Mouse (Mus musculus) lung, embryonic 15.5 days (tissue): ENCODE data around the gene Ptprm. TPM values are rescaled to one million over a fixed set of nuclear protein-coding genes. Genes with fewer than 3 reads are reported as not detected.
"Not testable (repeated sequence)": the region's sequence is repeated elsewhere in the genome, so short reads cannot be mapped to it uniquely, and the experiment has no call there.

Experiments
- ATAC-seq: fragments of 200-750 bp; cut with Nextera tagmentation; 2 replicates; pipeline ENCODE4 v1.8.0; 2017; ENCODE audit warnings: moderate number of reproducible peaks, borderline replicate concordance; ENCODE audit not compliant: low FRiP score, low TSS enrichment; ENCODE audit errors: extremely low read depth
- H3K27ac ChIP-seq: fragments of 300-500 bp; sonication (generic); 2 replicates; pipeline ENCODE4 v1.5.1; 2015; ENCODE audit warnings: moderate library complexity, mild to moderate bottlenecking, inconsistent platforms
- H3K27me3 ChIP-seq: fragments of 300-500 bp; sonication (generic); 2 replicates; pipeline ENCODE4 v1.6.1; 2015; ENCODE audit warnings: inconsistent platforms
- H3K36me3 ChIP-seq: fragments of 300-500 bp; sonication (generic); 2 replicates; pipeline ENCODE4 v1.6.1; 2015; ENCODE audit warnings: inconsistent platforms
- H3K4me1 ChIP-seq: fragments of 300-500 bp; sonication (generic); 2 replicates; pipeline ENCODE4 v1.6.1; 2015; ENCODE audit warnings: inconsistent platforms
- H3K4me2 ChIP-seq: fragments of 300-500 bp; sonication (generic); 2 replicates; pipeline ENCODE4 v1.6.1; 2015; ENCODE audit warnings: inconsistent platforms, mild to moderate bottlenecking, moderate library complexity
- H3K4me3 ChIP-seq: fragments of 300-500 bp; sonication (generic); 2 replicates; pipeline ENCODE4 v1.5.1; 2015; ENCODE audit warnings: mild to moderate bottlenecking, inconsistent platforms
- H3K9ac ChIP-seq: fragments of 300-500 bp; sonication (generic); 2 replicates; pipeline ENCODE4 v1.6.1; 2015; ENCODE audit warnings: inconsistent platforms
- H3K9me3 ChIP-seq: fragments of 300-500 bp; sonication (generic); 2 replicates; pipeline ENCODE4 v1.6.1; 2016; ENCODE audit warnings: inconsistent platforms
- WGBS: fragments of 180-500 bp; shearing (Covaris S2); methylation state at CpG from one replicate; pipeline ENCODE4 v1.1.7; 2015; 5-methylcytosine and 5-hydroxymethylcytosine counted together
- polyA plus RNA-seq: library from polyadenylated mRNA; unstranded; fragments of >200 nt; fragmentation: Nextera tagmentation; extraction: Ambion mirVana; gene quantifications from 2 replicates; pipeline ENCODE4 v1.2.1, GENCODE M21; 2015

The Ptprm gene
- polyA plus RNA-seq, 1 experiment from 2014 or later = 43.2 TPM

DNA sequence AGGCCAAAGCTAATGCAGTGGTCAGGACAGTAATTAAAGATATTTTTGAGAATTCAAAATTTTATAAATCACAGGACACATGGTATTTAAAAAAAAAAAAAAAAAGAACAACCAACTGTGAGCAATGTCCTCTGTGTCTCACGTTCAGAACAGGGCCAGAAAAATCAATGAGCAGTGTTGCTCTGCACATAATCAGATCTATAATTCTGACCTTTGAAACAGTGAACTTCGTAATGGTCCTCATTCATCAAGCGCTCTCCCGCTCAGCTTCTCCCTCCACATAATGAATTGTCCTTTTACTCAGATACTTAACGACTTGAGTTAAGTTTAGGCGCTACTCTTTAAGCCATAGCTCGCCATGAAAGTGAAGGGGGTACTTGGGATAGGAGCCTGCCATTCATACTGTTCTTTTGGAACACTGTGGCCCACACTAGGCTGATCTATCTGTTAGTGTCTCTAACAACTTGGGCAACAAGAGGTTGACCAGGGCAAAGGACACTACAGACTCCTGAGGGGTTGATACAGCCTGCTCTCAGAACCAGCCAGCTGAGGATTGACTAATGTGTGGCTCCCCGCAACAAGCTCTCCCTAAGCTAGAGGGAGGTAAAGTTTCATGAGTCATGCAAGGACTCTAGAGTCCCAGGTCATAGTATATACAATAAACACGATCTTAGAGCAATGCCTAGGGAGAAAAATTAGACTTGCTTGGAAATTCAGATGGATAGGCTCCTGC is 473.1 kb downstream of the Ptprm start:
- Histone ChIP-seq H3K36me3 (no peaks in the 10 kb centered on the region), H3K4me3 (no peak overlapping the region), H3K4me2 (no peak overlapping the region), H3K27me3 (no peaks in the 10 kb centered on the region), H3K4me1 (peaks cover 6% of the 10 kb centered on the region), H3K27ac (no peak overlapping the region), H3K9me3 (no peaks in the 10 kb centered on the region), H3K9ac (no peak overlapping the region)
- ATAC-seq = no peak
- WGBS = 84% methylated on average over 9 of the region's 9 CpGs

DNA sequence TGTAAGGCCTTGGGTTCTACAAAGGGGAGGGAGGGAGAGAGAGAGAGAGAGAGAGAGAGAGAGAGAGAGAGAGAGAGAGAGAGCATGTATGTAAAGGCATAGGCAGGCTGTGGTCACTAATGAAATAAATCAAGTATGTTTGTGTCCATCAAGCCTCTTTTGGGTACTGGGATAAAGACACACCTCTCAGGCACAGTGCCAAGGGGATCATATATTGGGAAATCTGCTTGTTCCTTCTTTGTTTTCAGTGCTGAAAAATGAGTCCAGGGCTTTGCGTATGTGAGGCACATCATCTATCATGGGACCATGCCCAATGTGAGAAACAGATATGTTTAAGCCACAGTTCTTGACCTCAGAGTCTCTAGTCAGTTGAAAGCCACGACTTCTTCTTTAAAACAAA is 475.1 kb downstream of the Ptprm start:
- Histone ChIP-seq H3K4me1 (peaks cover 6% of the 10 kb centered on the region), H3K27me3 (no peaks in the 10 kb centered on the region), H3K36me3 (no peaks in the 10 kb centered on the region), H3K9me3 (no peaks in the 10 kb centered on the region), H3K4me3 (no peak overlapping the region), H3K27ac (no peak overlapping the region), H3K9ac (no peak overlapping the region), H3K4me2 (no peak overlapping the region)
- WGBS = 55% methylated on average over 2 of the region's 2 CpGs
- no peak for ATAC-seq

- Histone ChIP-seq H3K27me3 (no peaks in the 10 kb centered on the region), H3K4me2 (no peak overlapping the region), H3K4me3 (no peak overlapping the region), H3K4me1 (peaks cover 6% of the 10 kb centered on the region), H3K27ac (no peak overlapping the region), H3K36me3 (no peaks in the 10 kb centered on the region), H3K9ac (no peak overlapping the region), H3K9me3 (no peaks in the 10 kb centered on the region)
- WGBS = 29% methylated on average over 6 of the region's 6 CpGs
- ATAC-seq = peak; percentile 57; the same call in 1 of the 2 replicates
These were observed 476.7 kb downstream of the Ptprm start for GRCm38 (mm10) chr17:66877582-66877981.

DNA sequence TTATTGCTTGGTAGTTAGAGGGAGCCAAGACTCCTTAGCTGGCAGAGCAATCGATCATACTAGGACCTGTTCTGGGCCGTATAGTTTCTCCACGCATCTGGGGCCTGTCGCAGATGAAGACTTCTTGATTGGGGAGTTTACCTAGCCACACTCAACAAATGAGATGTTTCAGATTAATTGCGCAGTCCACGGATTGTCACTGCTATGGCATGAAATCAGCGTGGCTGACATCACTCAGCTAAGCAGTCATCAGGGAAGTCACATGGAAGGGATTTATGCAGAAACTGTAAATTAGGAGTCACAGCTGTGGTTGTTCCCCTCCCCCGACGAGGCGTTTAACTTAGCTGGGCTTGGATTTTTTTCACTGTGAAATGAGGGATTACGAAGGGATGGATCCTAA is 479.4 kb downstream of the Ptprm start:
- Histone ChIP-seq H3K9me3 (no peaks in the 10 kb centered on the region), H3K27me3 (no peaks in the 10 kb centered on the region), H3K27ac (no peak overlapping the region), H3K4me2 (no peak overlapping the region), H3K36me3 (no peaks in the 10 kb centered on the region), H3K9ac (no peak overlapping the region), H3K4me1 (peaks cover 6% of the 10 kb centered on the region), H3K4me3 (no peak overlapping the region)
- 74% methylated on average over 11 of the region's 11 CpGs for WGBS
- no peak for ATAC-seq

DNA sequence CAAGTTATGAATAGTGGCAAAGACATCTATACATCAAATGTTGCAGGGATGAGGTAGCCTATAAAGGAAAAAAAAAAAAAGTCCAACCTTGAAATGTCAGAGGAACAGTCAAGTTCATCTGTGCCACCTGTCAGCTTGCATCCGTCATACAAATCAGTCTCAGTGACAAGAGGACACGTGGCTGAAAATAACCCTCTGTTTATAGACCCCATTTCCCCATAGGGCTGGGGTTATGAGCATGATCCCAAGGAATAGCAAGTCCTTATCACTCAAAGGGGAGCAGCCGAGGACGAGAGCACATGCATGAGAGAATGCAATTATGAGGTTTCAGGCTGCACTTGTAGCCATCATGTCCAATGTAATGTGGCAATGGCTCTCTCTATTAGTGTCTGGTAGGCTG is 482.9 kb downstream of the Ptprm start:
- Histone ChIP-seq H3K27me3 (no peaks in the 10 kb centered on the region), H3K4me2 (no peak overlapping the region), H3K9me3 (no peaks in the 10 kb centered on the region), H3K27ac (no peak overlapping the region), H3K9ac (no peak overlapping the region), H3K4me1 (no peaks in the 10 kb centered on the region), H3K4me3 (no peak overlapping the region), H3K36me3 (no peaks in the 10 kb centered on the region)
- 73% methylated on average over 4 of the region's 4 CpGs for WGBS
- ATAC-seq = no peak

- no peaks in the 10 kb centered on the region for H3K9me3 ChIP-seq
- no peak overlapping the region for H3K27ac ChIP-seq
- H3K36me3 ChIP-seq = no peaks in the 10 kb centered on the region
- WGBS = 89% methylated on average over 13 of the region's 13 CpGs
- H3K9ac ChIP-seq = no peak overlapping the region
- no peak for ATAC-seq
- no peaks in the 10 kb centered on the region for H3K27me3 ChIP-seq
- no peaks in the 10 kb centered on the region for H3K4me1 ChIP-seq
- no peak overlapping the region for H3K4me2 ChIP-seq
- no peak overlapping the region for H3K4me3 ChIP-seq
These were observed 484.7 kb downstream of the Ptprm start for GRCm38 (mm10) chr17:66869581-66870002.

DNA sequence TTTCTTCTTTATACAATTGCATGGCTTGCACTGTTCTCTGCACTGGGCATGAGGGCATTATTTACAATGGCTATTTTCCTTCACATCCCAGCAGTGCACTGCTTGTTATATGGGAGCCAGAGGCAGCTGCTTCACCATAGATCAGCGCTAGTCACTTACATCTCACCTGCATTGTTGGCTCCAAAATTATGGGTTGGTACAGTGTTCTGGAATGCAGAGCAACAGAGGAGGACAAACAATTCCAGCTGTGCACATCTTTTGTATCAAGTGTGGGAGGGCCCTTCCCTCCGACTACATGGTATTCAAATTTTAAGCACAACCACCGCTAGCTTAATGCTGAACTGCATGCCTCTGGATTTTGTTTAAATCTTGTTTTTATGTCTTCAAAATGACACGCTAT is 489.8 kb downstream of the Ptprm start:
- no peak overlapping the region for H3K9ac ChIP-seq
- no peaks in the 10 kb centered on the region for H3K4me1 ChIP-seq
- no peaks in the 10 kb centered on the region for H3K27me3 ChIP-seq
- no peak overlapping the region for H3K27ac ChIP-seq
- WGBS = 81% methylated on average over 4 of the region's 4 CpGs
- H3K9me3 ChIP-seq = no peaks in the 10 kb centered on the region
- no peak for ATAC-seq
- no peaks in the 10 kb centered on the region for H3K36me3 ChIP-seq
- H3K4me3 ChIP-seq = no peak overlapping the region
- no peak overlapping the region for H3K4me2 ChIP-seq

DNA sequence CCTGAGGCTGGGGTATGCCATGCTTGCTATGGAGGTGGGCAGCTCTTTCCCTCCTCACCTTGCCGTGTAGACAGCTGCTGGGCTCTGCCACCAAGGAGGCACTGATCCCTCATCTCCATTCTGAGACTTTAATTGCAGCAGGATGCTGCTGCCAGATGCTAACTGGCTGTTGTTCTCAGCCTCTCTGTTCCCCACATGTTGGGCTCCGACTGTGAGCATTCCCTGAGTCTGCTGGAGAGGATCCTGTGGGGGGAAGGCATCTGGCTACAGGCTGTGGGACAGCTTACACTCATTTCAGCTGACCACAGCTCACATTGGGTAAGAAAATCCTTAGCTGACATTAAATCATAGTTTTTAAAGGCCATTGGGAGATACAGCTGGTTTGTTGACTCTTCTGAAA is 492.7 kb downstream of the Ptprm start:
- Histone ChIP-seq H3K36me3 (no peaks in the 10 kb centered on the region), H3K4me1 (no peaks in the 10 kb centered on the region), H3K4me3 (no peak overlapping the region), H3K9ac (no peak overlapping the region), H3K27me3 (no peaks in the 10 kb centered on the region), H3K4me2 (no peak overlapping the region), H3K9me3 (no peaks in the 10 kb centered on the region), H3K27ac (no peak overlapping the region)
- ATAC-seq = no peak
- 48% methylated on average over 2 of the region's 2 CpGs for WGBS

DNA sequence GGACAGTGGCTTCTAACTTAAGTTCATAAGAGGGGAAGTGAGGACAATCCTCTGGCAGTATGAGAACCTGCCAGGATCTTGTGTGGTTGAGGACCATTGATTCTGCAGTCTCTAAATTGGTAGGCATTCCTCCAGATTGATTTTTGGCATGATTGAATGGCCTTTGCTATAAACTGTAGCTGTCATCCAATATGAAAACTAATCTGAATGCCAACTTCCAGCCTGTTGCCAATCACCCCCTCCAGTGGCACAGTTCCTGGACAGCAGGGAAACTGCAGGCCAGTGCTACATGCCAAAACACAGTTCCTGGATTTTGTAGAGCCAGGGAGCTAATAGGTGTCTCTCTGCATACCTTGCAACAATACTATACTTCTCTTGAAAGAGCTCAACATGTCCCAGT is 495.5 kb downstream of the Ptprm start:
- ATAC-seq = no peak
- Histone ChIP-seq H3K27ac (no peak overlapping the region), H3K9ac (no peak overlapping the region), H3K4me1 (no peaks in the 10 kb centered on the region), H3K4me2 (no peak overlapping the region), H3K9me3 (no peaks in the 10 kb centered on the region), H3K4me3 (no peak overlapping the region), H3K36me3 (no peaks in the 10 kb centered on the region), H3K27me3 (no peaks in the 10 kb centered on the region)

- Histone ChIP-seq H3K27ac (no peak overlapping the region), H3K4me3 (no peak overlapping the region), H3K9ac (no peak overlapping the region), H3K4me1 (no peaks in the 10 kb centered on the region), H3K4me2 (no peak overlapping the region), H3K27me3 (no peaks in the 10 kb centered on the region), H3K36me3 (no peaks in the 10 kb centered on the region), H3K9me3 (no peaks in the 10 kb centered on the region)
- WGBS = 91% methylated on average over 6 of the region's 6 CpGs
- no peak for ATAC-seq
These were observed 501.8 kb downstream of the Ptprm start for GRCm38 (mm10) chr17:66852496-66852895.

GRCm38 (mm10) chr17:66847011-66847410 is 507.2 kb downstream of the Ptprm start:
- not testable (repeated sequence) for H3K4me1 ChIP-seq, H3K36me3 ChIP-seq, H3K9me3 ChIP-seq, ATAC-seq, H3K4me3 ChIP-seq, H3K4me2 ChIP-seq, H3K27me3 ChIP-seq, H3K27ac ChIP-seq, H3K9ac ChIP-seq
- WGBS = 75% methylated on average over 4 of the region's 4 CpGs

DNA sequence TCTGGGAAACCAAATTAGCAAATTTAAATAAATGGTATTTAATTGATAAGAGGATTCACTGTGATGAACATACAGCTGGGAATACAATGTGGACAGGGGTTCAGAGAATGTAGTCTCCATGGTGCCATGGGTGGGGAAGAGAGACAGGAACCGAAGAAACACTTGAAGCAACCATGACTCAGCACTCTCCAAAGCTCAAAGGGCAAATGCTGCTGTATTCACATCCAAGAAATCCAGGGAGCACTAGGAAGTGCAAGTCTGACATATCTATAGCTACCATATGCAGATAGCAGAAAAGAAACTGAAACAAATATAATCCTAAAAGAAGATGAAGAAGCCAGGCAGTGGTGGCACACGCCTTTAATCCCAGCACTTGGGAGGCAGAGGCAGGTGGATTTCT is 531.9 kb downstream of the Ptprm start:
- Histone ChIP-seq H3K4me1 (no peaks in the 10 kb centered on the region), H3K27me3 (no peaks in the 10 kb centered on the region), H3K27ac (no peak overlapping the region), H3K4me3 (no peak overlapping the region), H3K4me2 (no peak overlapping the region), H3K36me3 (no peaks in the 10 kb centered on the region), H3K9ac (no peak overlapping the region), H3K9me3 (no peaks in the 10 kb centered on the region)
- 68% methylated on average over 2 of the region's 2 CpGs for WGBS
- ATAC-seq = no peak

DNA sequence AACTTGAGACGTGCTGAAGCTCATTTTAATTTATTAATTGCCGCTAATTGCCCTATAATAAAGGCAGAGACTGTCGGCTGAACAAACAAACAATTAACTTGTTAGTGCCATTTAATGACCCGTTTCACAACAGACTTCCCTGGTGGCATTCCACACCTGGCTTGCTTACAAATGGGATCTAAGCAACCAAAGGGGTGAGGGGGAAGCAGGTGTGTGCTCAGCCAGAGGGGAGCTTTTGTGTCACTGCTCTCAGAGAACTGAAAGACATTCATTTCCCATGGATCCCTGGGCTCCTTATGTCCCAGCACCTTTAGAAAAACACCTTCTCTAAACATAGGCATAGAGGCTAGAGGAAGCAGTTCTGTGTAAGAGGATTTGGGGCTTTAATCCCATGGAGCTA is 536.9 kb downstream of the Ptprm start:
- Histone ChIP-seq H3K4me1 (no peaks in the 10 kb centered on the region), H3K27me3 (no peaks in the 10 kb centered on the region), H3K4me3 (no peak overlapping the region), H3K27ac (no peak overlapping the region), H3K36me3 (no peaks in the 10 kb centered on the region), H3K9ac (no peak overlapping the region), H3K9me3 (no peaks in the 10 kb centered on the region), H3K4me2 (no peak overlapping the region)
- ATAC-seq = no peak
- 54% methylated on average over 4 of the region's 4 CpGs for WGBS
